In genomic region chr5:38538508-38538907, GRCm38 (mm10) we compare ENCODE assay signal across 18 mouse cellular contexts. TPM values are rescaled to one million over a fixed set of nuclear protein-coding genes. Genes with fewer than 3 reads are reported as not detected.
A peak's percentile ranks its signal among the peaks of the same experiment; 100 is the strongest.
DNase-seq lines count a peak whose midpoint lies in the region; ATAC-seq lines count a peak whose summit lies in the region.
"Had no signal": no experiment of that assay in that cellular context is flagged by ENCODE, and none has a peak within 500 bp of the region (broad histone marks: within the 10 kb centered on the region; RNA-seq: fewer than 3 reads in every experiment).

No protein-coding gene starts in this region.

- peak; percentile 41; the same call in 1 of the 2 replicates for ATAC-seq in forebrain, embryonic 14.5 days
- ATAC-seq in forebrain, embryonic 12.5 days (ENCODE audit: low FRiP score): no peak
- 0 out of 2 replicates have a peak, but pooled peaks have one; percentile 40 for ATAC-seq in hindbrain, embryonic 15.5 days (ENCODE audit: low FRiP score, low read depth)
- no peak for ATAC-seq in hindbrain, embryonic 12.5 days (ENCODE audit: low FRiP score)
- ATAC-seq in neural tube, embryonic 13.5 days (ENCODE audit: low read depth): peak; percentile 68; the same call in 1 of the 2 replicates
- ATAC-seq in neural tube, embryonic 15.5 days (ENCODE audit: low FRiP score): 0 out of 2 replicates have a peak, but pooled peaks have one; percentile 15
- ATAC-seq: intestine, embryonic 15.5 days had no signal

- no peak overlapping the region for H3K9ac ChIP-seq in forebrain, embryonic 14.5 days (ENCODE audit: low read length)
- H3K9ac ChIP-seq in forebrain, embryonic 12.5 days: no peak overlapping the region
- H3K9ac ChIP-seq in hindbrain, embryonic 15.5 days: no peak overlapping the region
- H3K9ac ChIP-seq in hindbrain, embryonic 12.5 days: no peak overlapping the region
- H3K9ac ChIP-seq in neural tube, embryonic 13.5 days: no peak overlapping the region
- no peak overlapping the region for H3K9ac ChIP-seq in neural tube, embryonic 15.5 days (replicated peaks)
- H3K9ac ChIP-seq: embryonic facial prominence, embryonic 13.5 days; heart, embryonic 12.5 days; intestine, embryonic 15.5 days had no signal

- H3K27ac ChIP-seq in forebrain, embryonic 14.5 days (ENCODE audit: low read depth, low read length): no peak overlapping the region
- no peak overlapping the region for H3K27ac ChIP-seq in forebrain, embryonic 12.5 days
- peak overlapping the region; percentile 34; the same call in 1 of the 2 replicates for H3K27ac ChIP-seq in hindbrain, embryonic 15.5 days (replicated peaks)
- no peak overlapping the region for H3K27ac ChIP-seq in hindbrain, embryonic 12.5 days
- H3K27ac ChIP-seq in neural tube, embryonic 13.5 days (replicated peaks): peak overlapping the region; percentile 28; the same call in 1 of the 2 replicates
- 0 out of 2 replicates have a peak overlapping the region, but pooled peaks have one; percentile 49 for H3K27ac ChIP-seq in neural tube, embryonic 15.5 days (replicated peaks)
- H3K27ac ChIP-seq: embryonic facial prominence, embryonic 13.5 days; heart, adult 2 months; intestine, embryonic 15.5 days had no signal

- no peaks in the 10 kb centered on the region for H3K27me3 ChIP-seq in forebrain, embryonic 14.5 days (replicated peaks; ENCODE audit: control insufficient read depth, insufficient read depth, low read length)
- H3K27me3 ChIP-seq in forebrain, embryonic 12.5 days: no peaks in the 10 kb centered on the region
- no peaks in the 10 kb centered on the region for H3K27me3 ChIP-seq in hindbrain, embryonic 15.5 days
- no peaks in the 10 kb centered on the region for H3K27me3 ChIP-seq in hindbrain, embryonic 12.5 days
- H3K27me3 ChIP-seq in neural tube, embryonic 13.5 days: no peaks in the 10 kb centered on the region
- no peaks in the 10 kb centered on the region for H3K27me3 ChIP-seq in neural tube, embryonic 15.5 days (replicated peaks)
- H3K27me3 ChIP-seq: embryonic facial prominence, embryonic 13.5 days; heart, embryonic 12.5 days; intestine, embryonic 15.5 days had no signal

- H3K4me1 ChIP-seq in forebrain, embryonic 14.5 days (ENCODE audit: control insufficient read depth, insufficient read depth, low read length): 0 out of 2 replicates have a peak, but pooled peaks cover 1% of the 10 kb centered on the region
- H3K4me1 ChIP-seq in forebrain, embryonic 12.5 days: no peaks in the 10 kb centered on the region
- H3K4me1 ChIP-seq in hindbrain, embryonic 15.5 days (replicated peaks): peaks cover 7% of the 10 kb centered on the region; the same call in 1 of the 2 replicates
- H3K4me1 ChIP-seq in hindbrain, embryonic 12.5 days: no peaks in the 10 kb centered on the region
- H3K4me1 ChIP-seq in neural tube, embryonic 13.5 days (replicated peaks): peaks cover 10% of the 10 kb centered on the region; the same call in 1 of the 2 replicates
- H3K4me1 ChIP-seq in neural tube, embryonic 15.5 days: peaks cover under 1% of the 10 kb centered on the region; the same call in 1 of the 2 replicates
- H3K4me1 ChIP-seq: intestine, embryonic 15.5 days had no signal

- H3K4me2 ChIP-seq in forebrain, embryonic 14.5 days (ENCODE audit: low read length): no peak overlapping the region
- H3K4me2 ChIP-seq in forebrain, embryonic 12.5 days: no peak overlapping the region
- H3K4me2 ChIP-seq in hindbrain, embryonic 15.5 days: no peak overlapping the region
- no peak overlapping the region for H3K4me2 ChIP-seq in hindbrain, embryonic 12.5 days (replicated peaks)
- no peak overlapping the region for H3K4me2 ChIP-seq in neural tube, embryonic 13.5 days
- no peak overlapping the region for H3K4me2 ChIP-seq in neural tube, embryonic 15.5 days
- H3K4me2 ChIP-seq: embryonic facial prominence, embryonic 13.5 days; heart, embryonic 12.5 days; intestine, embryonic 15.5 days had no signal

- H3K4me3 ChIP-seq in forebrain, embryonic 14.5 days (ENCODE audit: low read depth, low read length): no peak overlapping the region
- H3K4me3 ChIP-seq in forebrain, embryonic 12.5 days (replicated peaks): no peak overlapping the region
- no peak overlapping the region for H3K4me3 ChIP-seq in hindbrain, embryonic 15.5 days
- H3K4me3 ChIP-seq in hindbrain, embryonic 12.5 days: no peak overlapping the region
- no peak overlapping the region for H3K4me3 ChIP-seq in neural tube, embryonic 13.5 days
- H3K4me3 ChIP-seq in neural tube, embryonic 15.5 days (replicated peaks): no peak overlapping the region
- H3K4me3 ChIP-seq: embryonic facial prominence, embryonic 13.5 days; heart, adult 2 months; heart, embryonic 12.5 days; intestine, embryonic 15.5 days had no signal

- 58% methylated on average over 8 of the region's 8 CpGs for WGBS in forebrain, embryonic 14.5 days
- WGBS in forebrain, embryonic 12.5 days: 85% methylated on average over 8 of the region's 8 CpGs
- WGBS in hindbrain, embryonic 15.5 days: 59% methylated on average over 8 of the region's 8 CpGs
- 83% methylated on average over 8 of the region's 8 CpGs for WGBS in hindbrain, embryonic 12.5 days
- WGBS in neural tube, embryonic 13.5 days: 75% methylated on average over 8 of the region's 8 CpGs
- 75% methylated on average over 8 of the region's 8 CpGs for WGBS in neural tube, embryonic 15.5 days

- no peaks in the 10 kb centered on the region for H3K9me3 ChIP-seq in forebrain, embryonic 14.5 days (replicated peaks; ENCODE audit: control insufficient read depth, low read length)
- H3K9me3 ChIP-seq in forebrain, embryonic 12.5 days: no peaks in the 10 kb centered on the region
- no peaks in the 10 kb centered on the region for H3K9me3 ChIP-seq in hindbrain, embryonic 15.5 days
- no peaks in the 10 kb centered on the region for H3K9me3 ChIP-seq in hindbrain, embryonic 12.5 days (replicated peaks)
- no peaks in the 10 kb centered on the region for H3K9me3 ChIP-seq in neural tube, embryonic 13.5 days
- no peaks in the 10 kb centered on the region for H3K9me3 ChIP-seq in neural tube, embryonic 15.5 days (replicated peaks)
- H3K9me3 ChIP-seq: embryonic facial prominence, embryonic 13.5 days; heart, embryonic 12.5 days; intestine, embryonic 15.5 days had no signal

- H3K36me3 ChIP-seq in forebrain, embryonic 14.5 days (ENCODE audit: control insufficient read depth, insufficient read depth, low read length): peaks cover 96% of the 10 kb centered on the region
- H3K36me3 ChIP-seq in forebrain, embryonic 12.5 days (replicated peaks): peaks cover 97% of the 10 kb centered on the region
- H3K36me3 ChIP-seq in hindbrain, embryonic 15.5 days: peaks cover 94% of the 10 kb centered on the region
- peaks cover 100% of the 10 kb centered on the region for H3K36me3 ChIP-seq in hindbrain, embryonic 12.5 days
- peaks cover 100% of the 10 kb centered on the region for H3K36me3 ChIP-seq in neural tube, embryonic 13.5 days
- H3K36me3 ChIP-seq in neural tube, embryonic 15.5 days: peaks cover 97% of the 10 kb centered on the region

- peak; percentile 2 for DNase-seq in forebrain, embryonic 14.5 days (ENCODE audit: low spot score)
- DNase-seq in neural tube, embryonic 10.5 days (ENCODE audit: extremely low spot score, low spot score): no peak
- no peak for DNase-seq in cerebellum, adult 18-20 months
- DNase-seq: adrenal gland, postnatal 10 days; cerebellum, adult 11-12 months; cerebellum, adult 9-11 months; cerebellum, postnatal 36 days; gastrocnemius, postnatal 14 days; heart, adult 2 months; kidney, adult 18-20 months had no signal

RNA-seq across cellular contexts. Expression of gene Wdr1, which starts 24.5 kb away (rescaled TPM):
- 184 and 203 TPM in 2 replicates for polyA plus RNA-seq in forebrain, embryonic 14.5 days (2014; fragmentation: Nextera tagmentation; extraction: Ambion mirVana)
- polyA plus RNA-seq in forebrain, embryonic 12.5 days (2016; fragmentation: Nextera tagmentation; extraction: Ambion mirVana): 144 and 153 TPM in 2 replicates
- polyA plus RNA-seq in hindbrain, embryonic 15.5 days (2015; fragmentation: Nextera tagmentation; extraction: Ambion mirVana): 185 and 188 TPM in 2 replicates
- polyA plus RNA-seq in hindbrain, embryonic 12.5 days (2016; fragmentation: Nextera tagmentation; extraction: Ambion mirVana): 160 and 167 TPM in 2 replicates
- polyA plus RNA-seq in neural tube, embryonic 13.5 days (2015; fragmentation: Nextera tagmentation; extraction: Ambion mirVana): 148 and 172 TPM in 2 replicates
- polyA plus RNA-seq in neural tube, embryonic 15.5 days (2015; fragmentation: Nextera tagmentation; extraction: Ambion mirVana): 170 and 202 TPM in 2 replicates

RNA-seq across cellular contexts. Expression of gene Slc2a9, which starts 35.6 kb away (rescaled TPM):
- 0.48 and 0.62 TPM in 2 replicates for polyA plus RNA-seq in forebrain, embryonic 14.5 days (2014; fragmentation: Nextera tagmentation; extraction: Ambion mirVana)
- 0.14 and 0.29 TPM in 2 replicates for polyA plus RNA-seq in forebrain, embryonic 12.5 days (2016; fragmentation: Nextera tagmentation; extraction: Ambion mirVana)
- 0.49 and 0.60 TPM in 2 replicates for polyA plus RNA-seq in hindbrain, embryonic 15.5 days (2015; fragmentation: Nextera tagmentation; extraction: Ambion mirVana)
- polyA plus RNA-seq in hindbrain, embryonic 12.5 days (2016; fragmentation: Nextera tagmentation; extraction: Ambion mirVana): 0.15 and 0.61 TPM in 2 replicates
- polyA plus RNA-seq in neural tube, embryonic 13.5 days (2015; fragmentation: Nextera tagmentation; extraction: Ambion mirVana): 0.12 and 0.64 TPM in 2 replicates
- 0.44 and 0.95 TPM in 2 replicates for polyA plus RNA-seq in neural tube, embryonic 15.5 days (2015; fragmentation: Nextera tagmentation; extraction: Ambion mirVana)

Comparison
In these comparisons a context has a peak if more than half of its experiments do, and no peak if none do; other contexts are left out.
1. ATAC-seq: peak in forebrain, embryonic 14.5 days (single experiment), hindbrain, embryonic 15.5 days (single experiment), neural tube, embryonic 13.5 days (single experiment) and neural tube, embryonic 15.5 days (single experiment); none in forebrain, embryonic 12.5 days (single experiment) and hindbrain, embryonic 12.5 days (single experiment).
2. H3K27ac ChIP-seq: peak in hindbrain, embryonic 15.5 days (single experiment), neural tube, embryonic 13.5 days (single experiment) and neural tube, embryonic 15.5 days (single experiment); none in forebrain, embryonic 14.5 days (single experiment), forebrain, embryonic 12.5 days (single experiment) and hindbrain, embryonic 12.5 days (single experiment).